Mouse (Mus musculus) layer of hippocampus, postnatal 25 days (tissue): Measurements from ENCODE around the gene Gnao1. TPM values are rescaled to one million over a fixed set of nuclear protein-coding genes. Genes with fewer than 3 reads are reported as not detected.
A peak's percentile ranks its signal among the peaks of the same experiment; 100 is the strongest.

ENCODE experiments used
- DNase-seq, 2 experiments: peaks; one replicate each; pipeline ENCODE4 v3.0.0; 2022; ENCODE audit warnings: mixed read lengths in 2 of 2, low spot score in 1 of 2; ENCODE audit errors: extremely low spot score in 1 of 2
- microRNA-seq, 2 experiments: library from miRNA; unstranded; fragments of <30 nt; microRNA quantifications; one replicate each; pipeline ENCODE4 v1.2.0; 2021
- total RNA-seq, 2 experiments: library from RNA; stranded (reverse); gene quantifications; 2 replicates each; pipeline ENCODE4 v1.2.3; 2021

Gnao1 gene
- total RNA-seq, 2 experiments from 2014 or later, result 666 to 729 TPM

DNA sequence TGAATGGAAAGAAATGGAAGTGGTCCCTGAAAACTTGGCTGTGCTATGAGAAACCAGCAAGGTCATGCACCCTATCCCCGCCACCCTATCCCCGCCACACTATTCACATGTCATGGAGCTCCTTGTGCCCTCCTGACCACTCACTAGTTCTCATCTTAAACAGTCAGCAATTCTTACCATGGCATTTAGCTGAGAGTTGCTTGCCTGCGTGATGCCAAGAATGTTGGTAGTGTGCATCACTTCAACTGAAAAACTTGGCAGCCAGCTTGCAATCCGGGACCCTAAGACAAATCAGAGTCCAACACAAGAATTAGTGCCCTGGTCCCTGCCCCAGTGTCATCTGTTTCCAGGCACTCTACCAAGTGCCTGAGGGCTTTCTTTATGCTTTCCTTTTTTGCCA, 170.4 kb downstream of the Gnao1 start:
- DNase-seq, result no peak

DNA sequence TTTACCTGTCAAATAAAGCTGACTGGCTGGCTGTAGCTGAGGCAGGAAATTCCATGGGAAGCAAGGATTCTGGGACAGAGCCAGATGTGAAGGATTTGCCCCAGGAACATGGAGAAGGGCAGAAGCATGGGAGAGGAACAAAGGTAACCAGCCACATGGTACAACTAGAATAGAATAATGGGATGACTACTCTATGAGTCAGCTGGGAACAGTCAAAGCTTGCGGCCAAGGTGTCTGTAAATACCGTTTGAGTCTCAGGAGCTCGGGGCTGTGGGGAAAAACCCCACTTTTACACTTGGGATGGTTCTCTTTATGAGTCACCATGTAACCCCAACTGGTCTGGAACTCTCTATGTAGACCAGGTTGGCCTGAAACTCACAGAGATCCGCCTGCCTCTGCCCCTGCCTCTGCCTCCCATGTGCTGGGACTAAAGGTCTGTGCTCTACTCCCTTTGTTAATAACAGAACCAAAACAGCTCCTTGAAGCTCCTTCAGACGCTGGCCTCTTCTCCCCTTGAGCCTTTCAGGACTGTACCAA, 172.0 kb downstream of the Gnao1 start:
- peak in 1 of 2 experiments; percentile 5 for DNase-seq

DNA sequence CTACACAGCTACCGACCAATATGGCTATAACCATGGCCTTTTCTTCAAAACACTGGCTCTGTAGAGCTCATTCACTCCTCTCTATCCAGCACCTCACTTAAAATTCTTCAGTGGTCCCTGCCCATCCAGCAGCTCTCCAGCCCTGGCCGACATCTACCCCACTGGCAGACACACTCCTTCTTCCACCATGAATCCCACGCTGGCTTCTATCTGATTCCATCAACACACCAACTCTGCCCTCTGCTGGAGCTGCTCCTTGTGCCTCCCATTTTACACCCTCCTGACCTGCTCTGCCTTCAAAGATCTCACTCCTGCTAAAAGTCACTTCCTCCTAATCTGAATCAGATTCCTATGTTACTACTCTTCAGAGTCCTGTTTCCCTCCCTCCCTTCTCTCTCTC, 174.1 kb downstream of the Gnao1 start:
- DNase-seq, result peak; percentile 9 to 46

DNA sequence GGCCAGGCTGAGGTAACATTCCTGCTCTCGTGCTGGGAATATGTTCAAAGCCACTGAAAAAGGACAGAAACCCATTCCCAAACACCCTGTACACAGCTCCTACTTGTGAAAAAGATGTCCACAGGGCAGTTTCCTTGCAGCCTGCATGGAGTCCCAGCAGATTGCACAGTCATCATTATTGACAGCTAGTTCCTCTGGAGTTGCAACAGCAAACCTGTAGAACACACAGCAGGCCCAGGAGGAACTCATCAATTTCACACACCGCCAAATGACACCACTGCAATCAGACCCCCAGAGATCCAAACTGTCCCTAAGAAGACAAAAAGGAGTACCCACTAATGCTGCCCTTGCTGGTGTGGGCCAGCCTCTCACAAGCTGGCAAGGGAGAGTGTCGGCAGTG, 175.0 kb downstream of the Gnao1 start:
- peak in 1 of 2 experiments; percentile 6 for DNase-seq

DNA sequence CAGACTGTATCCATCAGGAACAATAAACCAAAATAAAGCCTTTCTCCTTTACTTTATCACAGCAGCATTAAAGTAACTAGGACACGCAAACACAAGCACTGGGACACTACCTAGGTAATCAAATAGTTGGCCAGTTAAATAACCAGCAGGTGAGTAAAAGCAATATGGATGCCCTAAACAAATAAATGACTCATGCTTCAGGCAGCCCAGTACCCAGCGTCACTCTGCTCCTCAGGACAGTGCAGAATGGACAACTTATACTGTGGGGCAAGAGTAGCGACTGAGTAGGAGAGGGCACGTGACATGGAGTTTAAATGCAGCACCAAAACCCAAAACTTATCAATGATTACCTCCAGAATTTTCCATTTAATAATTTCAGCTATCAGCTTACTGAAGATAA, 180.0 kb downstream of the Gnao1 start:
- no peak for DNase-seq

DNA sequence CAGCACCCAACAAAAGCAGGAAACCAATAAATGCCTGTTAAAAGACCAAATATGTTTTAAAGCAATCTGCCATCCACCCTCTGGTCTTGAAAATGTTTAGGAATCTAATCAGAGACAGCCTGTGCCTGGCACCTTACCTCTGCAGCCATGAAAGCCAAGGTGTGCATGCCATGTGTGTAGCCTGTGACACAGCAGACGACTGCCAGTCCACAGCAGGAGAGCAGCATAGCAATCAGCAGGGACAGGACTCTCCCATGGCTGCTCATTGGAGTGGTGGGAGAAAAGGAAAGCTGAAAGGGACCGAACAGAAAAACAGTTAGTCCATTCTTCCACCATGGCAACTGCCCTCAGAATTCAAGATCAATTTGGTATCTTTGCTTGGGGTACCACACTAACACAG, 189.2 kb downstream of the Gnao1 start:
- no peak for DNase-seq

DNA sequence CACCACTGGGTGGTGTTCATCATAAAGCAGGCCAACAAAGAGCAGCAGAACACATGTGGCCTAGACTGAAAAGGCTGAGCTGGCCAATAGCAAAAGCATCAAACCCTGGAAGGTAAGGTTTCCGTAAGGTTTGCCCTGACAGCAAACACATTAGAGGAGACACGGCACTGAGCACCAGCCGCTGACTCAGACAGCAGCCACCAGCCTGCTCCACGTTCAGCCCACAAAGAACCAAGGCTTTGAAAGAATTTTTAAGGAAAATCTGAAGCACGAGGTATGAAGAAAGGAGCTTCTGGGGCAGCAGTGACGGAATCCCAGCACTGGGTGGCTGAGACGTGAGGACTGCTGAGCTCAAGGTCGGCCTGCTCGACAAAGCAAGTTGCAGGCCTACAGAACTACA, 194.4 kb downstream of the Gnao1 start:
- no peak for DNase-seq

DNA sequence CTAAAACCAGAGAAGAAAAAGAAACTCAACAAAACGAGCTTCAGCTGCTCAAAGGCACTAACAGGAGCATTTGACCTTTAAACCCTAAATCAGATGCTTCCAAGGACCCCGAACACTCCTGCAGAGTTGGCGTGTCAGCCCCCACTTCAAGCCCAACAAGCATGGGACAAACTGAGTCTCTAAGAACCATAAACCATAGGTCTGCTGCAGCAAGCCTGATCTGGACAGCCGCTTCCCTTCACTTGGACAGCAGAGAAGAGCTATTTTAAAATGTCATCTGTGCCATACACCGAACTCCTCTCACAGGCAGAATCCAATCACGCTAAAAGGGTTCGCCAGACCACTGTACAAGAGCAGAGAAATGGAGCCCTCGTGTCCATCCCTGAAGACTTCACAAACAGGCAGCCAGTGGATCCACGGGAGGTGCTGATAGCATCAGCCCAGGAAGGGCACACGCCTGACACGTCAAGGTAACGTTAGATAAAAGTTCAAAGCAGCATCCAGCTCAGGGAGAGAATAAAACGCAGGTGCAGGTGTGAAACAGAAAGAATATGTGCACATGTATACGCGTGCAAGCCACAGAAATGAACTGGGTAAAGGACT, 199.6 kb downstream of the Gnao1 start:
- no peak for DNase-seq

DNA sequence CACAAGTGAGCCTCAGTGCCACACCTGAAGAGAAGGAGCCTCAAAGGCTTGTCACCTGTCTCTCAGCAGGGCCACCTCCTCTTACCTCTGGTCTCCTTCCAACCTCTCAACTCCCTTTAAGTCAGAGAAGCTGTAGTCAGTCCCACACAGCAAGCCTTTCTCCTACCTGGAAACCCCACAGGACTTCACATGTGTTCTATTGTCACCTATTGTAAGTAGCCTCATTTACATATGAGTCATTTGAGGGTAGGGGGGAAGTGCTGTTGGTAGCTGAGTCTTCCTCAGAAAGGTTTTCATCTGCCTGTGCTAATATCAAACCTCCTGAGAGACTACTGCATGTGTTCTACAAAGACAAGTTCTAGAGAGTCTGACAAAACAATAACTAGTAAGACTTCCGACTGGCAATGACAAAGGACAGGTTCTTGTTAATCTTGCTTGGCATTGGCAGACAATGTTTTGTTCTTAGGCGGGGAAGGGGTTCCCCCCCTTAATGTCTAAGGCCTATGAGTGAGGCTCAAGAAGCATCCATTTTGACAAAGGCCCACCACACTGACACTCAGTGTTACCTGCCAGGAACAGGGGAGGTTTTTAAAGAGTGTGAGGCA, 200.4 kb downstream of the Gnao1 start:
- DNase-seq, result no peak

DNA sequence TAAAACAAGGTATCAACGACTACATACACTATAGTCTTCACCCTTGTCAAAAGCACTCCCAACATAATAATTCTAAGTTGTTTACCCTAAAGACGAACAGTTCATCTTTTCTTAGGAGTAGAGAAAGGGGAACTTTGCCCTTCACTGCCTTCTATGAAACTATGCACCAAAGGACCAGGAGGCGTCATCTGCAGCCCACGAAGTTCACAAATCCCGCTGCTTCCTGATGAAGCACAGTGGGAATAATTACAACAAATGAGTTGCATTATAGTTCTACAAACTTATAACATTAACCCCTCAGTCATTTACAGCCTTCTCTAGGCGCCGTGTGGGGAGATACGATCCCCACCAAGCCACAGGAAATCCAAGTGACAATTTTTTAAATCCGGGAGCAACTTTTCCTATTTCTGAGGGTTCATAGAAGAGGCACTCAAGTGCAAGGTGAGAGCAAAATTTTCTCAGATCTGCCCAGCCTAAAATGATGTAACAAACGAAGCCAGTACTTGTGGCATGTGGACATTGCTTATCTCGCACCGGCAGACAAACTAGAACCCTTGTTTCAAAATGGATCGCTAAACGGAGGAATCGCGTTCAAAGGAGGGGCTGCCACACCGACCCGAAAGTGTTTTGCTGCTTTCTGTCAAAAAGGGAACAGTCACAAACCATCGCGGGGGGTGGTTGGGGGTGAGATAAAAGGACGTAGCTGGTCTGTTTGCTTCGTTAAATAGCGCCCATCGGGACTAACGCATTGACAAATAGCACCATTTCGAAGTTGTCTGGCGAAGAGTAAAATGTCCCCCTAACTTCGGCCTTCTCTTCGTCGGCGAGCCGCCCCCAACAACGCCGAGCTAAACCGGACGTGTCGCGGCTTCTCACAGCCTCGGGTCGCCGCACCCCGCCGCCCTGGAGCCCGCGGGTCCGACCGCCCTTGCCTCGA, 201.6 kb downstream of the Gnao1 start:
- DNase-seq, result no peak

DNA sequence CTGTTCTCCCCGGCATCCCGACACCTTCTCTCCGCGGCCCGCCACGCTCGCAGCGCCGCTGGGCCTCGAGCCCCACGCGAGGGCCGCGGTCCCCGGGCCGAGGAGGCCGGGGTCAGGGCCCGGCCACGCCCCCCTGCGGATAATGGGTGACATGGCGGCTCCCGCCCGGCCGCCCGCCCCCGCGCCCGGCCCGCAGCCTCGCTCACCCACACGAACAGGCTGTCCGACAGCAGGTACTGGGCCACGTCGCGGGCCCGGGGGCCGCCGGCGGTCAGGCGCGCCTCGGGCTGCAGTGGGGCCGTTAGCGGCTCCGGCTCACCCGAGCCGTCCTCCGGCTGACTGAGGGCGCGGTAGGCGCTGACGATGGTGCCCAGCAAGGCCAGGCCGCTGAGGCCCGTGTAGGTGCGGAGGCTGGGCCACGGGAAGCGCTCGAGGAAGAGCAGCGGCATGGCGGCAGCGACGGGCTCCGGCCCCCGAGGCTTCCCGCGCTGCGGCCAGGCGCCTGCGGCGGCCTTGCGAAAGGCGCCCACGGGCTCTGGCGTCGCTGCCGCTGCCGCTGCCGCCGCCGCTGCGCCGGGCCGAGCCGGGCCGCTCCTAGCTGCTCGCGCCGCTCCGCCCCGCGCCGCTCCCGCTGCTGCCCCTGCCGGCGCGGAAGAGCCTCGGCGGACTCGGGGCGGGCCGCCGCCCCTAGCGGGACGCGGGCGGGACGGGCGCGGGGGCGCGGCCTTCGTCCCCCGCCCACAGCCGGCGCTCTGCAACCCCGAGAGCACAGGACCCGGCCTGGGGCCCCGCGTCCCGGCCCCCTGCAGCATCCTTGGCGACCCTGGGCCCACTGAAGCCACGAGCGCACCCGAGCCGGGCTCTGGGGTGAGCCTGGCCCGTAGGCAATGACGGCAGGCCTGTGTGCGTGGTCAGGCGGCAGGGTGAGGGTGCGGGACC, 202.5 kb downstream of the Gnao1 start, which contains the start of gene Amfr:
Gene Amfr (minus strand): TSS at position 830 of the 939 bp plus-strand sequence.
- peak; percentile 39 to 45 for DNase-seq

DNA sequence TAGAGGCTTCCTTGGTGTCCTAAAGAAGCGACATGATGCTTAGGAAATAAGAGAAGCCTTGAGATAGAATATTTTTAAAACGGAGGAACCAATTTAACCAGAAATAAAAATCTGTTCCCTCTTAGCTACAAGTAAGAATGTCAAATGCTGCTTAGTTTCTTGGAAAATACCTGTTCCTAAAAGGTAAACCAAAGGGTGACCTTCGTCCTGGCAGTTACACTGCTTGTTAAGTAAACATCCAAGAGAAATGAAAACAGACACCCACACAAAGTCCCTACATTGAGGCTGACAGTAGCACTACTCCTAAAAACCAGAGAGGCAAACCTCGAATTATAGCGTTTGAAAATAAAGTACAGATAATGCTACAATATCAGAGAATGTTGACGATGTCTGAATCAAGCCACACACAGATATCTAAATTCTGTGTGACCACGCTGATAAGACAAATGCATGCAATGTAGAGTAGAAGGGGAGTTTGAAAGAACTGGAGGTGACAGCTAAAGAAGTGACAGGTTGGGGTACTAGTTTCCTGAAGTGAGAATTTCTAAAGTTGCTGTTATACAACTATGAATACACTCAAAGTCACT, 203.4 kb downstream of the Gnao1 start:
- DNase-seq, result no peak

Small RNA genes lying within 50 kb of the gene (microRNA-seq; reads per million reads assigned to microRNA genes)
- gene Gm24159, result 0 reads per million in 2 experiments

Other genes with a start within 250 kb of the Gnao1 start
- gene Amfr, start 202.9 kb downstream of the Gnao1 start, total RNA-seq, result 100 to 1,000 TPM; 125 to 132 TPM
- 10 to 100 TPM; 49.9 to 58.5 TPM for gene Nudt21, start 227.1 kb downstream of the Gnao1 start, total RNA-seq
- 10 to 100 TPM; 86.5 to 98.2 TPM for gene Ogfod1, start 227.2 kb downstream of the Gnao1 start, total RNA-seq